Mouse (Mus musculus): ENCODE measurements around the gene Lnpep.
"Not testable (repeated sequence)": the region's sequence is repeated elsewhere in the genome, so short reads cannot be mapped to it uniquely, and the experiment has no call there.

Gene Lnpep

DNA sequence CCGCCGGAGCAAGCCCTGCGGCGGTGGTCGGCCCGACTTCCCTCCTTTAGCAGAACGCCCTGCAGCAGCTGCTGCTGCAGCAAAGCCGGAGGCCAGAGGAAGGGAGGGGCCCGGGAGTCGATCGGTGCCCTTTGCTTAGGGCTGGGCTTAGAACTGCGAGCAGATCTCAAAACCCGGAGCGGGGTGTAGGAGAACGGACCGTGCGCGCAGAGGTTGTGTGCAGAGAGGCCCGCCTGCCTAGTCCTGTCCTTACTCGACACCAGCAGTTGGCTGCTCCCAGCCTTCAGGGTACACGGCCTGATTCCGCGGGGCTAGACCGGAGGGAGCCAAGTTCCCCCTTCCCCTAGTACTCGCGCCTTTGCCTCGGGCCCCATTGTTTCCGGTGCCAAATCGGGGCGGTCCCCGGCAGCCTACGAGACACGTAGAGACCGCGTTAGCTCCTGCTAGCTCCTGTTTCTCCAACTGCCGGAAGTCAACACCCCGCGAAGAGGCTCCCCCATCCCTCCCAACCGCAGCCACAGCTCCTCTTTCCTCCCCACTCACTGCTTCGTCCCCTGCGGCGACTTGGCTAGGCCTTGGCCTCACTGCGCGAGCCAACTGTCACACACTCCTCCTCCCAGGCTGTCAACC, at the start of gene Lnpep:
TSS of gene Lnpep (minus strand) at position 94 of the 630 bp plus-strand sequence.
- peak; percentile 99 for DNase-seq

DNA sequence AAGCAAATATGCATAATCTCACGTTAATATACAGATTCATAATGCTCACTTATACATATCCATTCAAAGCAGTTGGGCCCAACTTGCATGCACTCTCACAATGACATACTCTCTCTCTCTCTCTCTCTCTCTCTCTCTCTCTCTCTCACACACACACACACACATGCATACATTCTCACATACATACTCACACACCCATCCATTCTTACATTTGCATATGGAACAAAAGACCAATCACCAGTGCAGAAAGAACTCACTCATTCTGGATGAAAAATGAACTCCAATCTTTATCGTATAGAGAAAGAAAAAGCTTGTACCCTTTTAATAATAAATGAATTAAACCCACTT, 31.0 kb upstream of the Lnpep start:
- DNase-seq = no peak

GRCm38 (mm10) chr17:17654997-17655828, 30.4 kb upstream of the Lnpep start:
- DNase-seq = no peak

- no peak for DNase-seq
These were observed 27.7 kb upstream of the Lnpep start for GRCm38 (mm10) chr17:17652570-17652969.

GRCm38 (mm10) chr17:17645738-17646137, 20.9 kb upstream of the Lnpep start:
- peak; percentile 77 to 83 for DNase-seq

DNA sequence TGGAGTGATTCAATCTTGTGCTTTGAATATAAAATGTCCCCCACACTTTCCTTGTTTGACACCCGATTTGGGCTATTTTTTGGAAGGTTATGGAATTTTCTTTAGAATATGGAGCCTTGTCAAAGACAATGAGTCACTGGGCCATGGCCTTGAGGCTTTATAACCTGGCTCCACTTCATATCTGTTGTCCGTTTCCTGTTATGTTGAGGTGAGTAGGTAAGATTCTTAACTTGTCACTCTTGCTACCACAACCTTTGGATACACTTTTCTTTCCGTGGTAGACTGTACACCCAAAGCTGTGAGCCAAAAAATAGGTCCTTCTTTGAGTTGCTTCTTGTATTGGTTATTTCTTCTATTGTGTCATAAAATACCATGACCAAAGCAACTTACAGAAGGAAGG, 12.5 kb upstream of the Lnpep start:
- no peak for DNase-seq

DNA sequence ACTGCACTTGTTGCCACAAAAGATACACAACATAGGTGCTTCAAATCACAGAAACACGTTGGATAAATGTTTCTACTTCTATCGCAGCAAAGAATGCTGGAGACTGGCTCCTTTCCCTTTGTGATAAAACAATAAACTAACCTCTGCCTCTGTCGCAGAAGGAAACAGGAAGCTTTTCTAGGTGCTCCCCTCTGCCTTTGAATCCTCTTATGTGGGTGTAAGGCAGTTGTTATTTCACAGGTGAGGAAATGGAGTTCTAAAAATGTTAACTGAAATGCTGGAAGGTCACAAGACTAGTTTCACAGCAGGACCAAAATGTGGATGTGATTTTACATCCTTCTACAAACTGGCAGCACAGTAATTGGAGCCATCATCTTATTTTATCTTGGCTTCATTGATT, 11.3 kb upstream of the Lnpep start:
- no peak for DNase-seq

- DNase-seq = no peak
These were observed 9.2 kb upstream of the Lnpep start for GRCm38 (mm10) chr17:17634033-17634432.

DNA sequence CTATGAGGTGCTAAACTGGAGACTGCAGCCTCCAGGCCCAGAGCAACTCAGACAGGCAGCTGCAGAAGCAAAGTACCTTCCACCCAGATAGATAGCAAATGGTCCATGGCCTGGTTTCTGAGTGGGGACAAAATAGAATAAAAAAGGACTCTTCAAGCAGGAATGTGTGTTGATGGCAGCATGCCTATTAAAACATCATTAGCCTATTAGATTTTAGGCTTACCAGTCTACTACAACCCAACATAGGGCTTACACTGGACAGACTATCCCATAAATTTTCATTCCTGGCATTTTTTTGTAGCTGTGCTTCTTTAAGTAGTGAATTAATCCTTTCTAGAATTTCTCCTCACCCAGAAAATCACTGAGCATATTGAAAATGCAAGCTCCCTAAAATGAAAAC, 7.1 kb upstream of the Lnpep start:
- no peak for DNase-seq

GRCm38 (mm10) chr17:17628237-17628879, 3.5 kb upstream of the Lnpep start:
- DNase-seq = not testable (repeated sequence)

GRCm38 (mm10) chr17:17627558-17627957, 2.7 kb upstream of the Lnpep start:
- DNase-seq = no peak

DNA sequence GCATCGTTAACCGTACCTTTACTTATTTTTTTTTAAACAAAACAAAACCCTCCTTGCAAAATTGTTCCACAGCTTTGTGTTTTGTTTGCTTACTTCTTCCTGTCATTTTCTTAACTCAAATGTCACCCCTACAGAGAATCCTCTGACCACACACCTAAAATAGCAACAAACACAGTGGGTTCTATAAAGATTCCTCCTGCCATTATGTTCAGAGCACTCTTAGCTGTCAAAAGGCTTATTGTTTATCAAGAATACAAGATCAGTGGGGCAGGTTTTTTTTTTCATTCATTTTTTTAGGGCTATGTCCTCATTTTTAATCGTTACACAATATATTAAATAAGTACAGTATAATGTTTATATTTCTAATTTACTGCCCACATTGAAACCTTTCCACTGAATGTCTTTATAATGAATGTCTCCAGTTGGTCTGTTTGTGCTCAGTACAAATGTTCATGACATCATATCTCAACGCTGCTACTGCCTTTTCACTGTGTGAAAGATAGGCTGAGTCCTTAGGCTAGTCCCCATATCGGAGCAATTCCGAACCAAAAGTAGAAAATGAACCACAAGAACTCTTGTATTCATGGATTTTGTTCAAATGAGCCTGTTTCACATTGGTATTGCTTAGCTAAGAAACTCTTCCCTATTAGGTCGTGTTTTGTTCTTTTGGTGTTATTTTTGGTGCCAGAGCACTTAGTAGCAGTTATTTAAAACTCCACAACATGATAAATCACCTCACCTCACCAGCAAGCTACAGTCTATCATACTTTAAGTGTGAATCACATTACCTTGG, 1.2 kb upstream of the Lnpep start:
- peak in 1 of 2 experiments; percentile 46 for DNase-seq

DNA sequence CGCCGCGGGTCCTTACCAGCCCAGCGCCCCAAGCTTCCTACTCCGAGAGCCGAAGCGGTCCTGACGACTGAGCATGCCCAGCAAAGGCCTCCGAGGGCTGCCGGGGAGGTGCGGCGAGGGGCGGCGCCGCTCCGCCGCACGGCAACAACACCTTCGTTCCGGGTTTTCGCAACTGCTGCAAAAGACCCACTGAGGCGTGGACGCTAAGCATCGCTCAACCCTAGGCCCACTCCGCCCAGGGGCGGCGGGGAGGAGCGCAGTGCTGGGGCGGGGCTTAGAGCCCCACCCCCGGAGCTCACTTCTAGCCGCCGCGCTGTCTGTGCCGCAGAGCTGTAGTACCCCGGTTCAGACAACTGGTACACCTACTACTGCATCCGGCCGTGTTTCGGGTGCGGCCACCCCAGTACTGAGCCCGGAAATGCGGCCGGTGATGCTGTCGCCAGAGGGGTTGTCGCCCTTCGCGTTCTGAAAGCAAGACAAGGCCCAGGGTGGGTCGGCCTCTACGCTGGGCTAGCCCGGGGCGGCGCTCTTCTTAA, 361 bp downstream of the Lnpep start:
- DNase-seq = peak; percentile 93 to 94

GRCm38 (mm10) chr17:17623890-17624420, 895 bp downstream of the Lnpep start:
- peak in 1 of 2 experiments; percentile 71 for DNase-seq

DNA sequence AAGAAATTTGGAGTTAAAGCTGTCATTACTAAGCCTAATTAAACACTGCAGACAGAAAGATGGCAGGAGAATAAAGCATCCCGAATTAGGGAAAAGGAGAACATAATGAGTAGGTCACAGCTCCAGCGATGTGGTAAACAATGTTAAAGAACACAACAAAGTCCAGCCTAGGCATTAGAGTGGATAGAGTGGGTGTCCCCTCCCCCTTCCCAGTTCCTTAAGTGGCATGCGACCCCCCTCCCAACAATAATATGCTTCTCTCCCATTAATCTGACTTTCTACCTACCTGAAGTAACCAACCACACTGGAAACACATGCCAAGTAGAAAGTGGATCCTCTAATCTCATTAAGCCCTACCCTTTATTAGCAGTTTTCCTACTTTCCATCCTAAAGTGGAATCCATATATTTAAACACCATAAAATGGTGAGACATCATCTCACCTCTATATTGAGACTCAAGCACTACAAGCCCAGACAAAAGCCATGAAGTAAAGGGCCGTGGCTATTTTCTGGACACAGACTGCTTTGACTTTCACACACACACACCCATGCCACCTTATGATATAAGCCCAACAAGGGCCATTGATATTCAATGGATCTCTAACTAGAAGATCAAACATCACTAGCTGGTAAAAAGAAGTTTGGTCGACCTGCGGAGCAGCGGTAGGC, 1.5 kb downstream of the Lnpep start:
- DNase-seq = no peak

DNA sequence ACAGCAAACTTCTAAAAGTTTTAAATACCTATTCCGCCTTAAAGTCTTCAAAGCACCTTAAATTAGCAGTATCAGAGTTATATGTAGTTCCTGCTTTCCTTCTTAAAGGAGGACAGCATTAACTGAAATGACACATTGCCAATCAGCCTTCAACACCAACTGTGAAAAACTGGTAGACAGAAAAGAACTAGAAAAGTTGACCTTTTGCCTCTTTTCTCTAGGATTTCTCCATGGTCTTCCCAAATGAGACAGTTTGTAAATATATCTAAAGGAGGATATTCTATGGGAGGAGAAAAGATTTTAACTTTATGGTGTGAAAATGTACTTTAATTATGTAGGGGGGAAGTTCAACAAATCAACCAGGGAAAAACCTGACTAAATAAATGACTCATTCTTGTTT, 2.3 kb downstream of the Lnpep start:
- DNase-seq = no peak

- DNase-seq = no peak
These were observed 3.3 kb downstream of the Lnpep start for GRCm38 (mm10) chr17:17621586-17621985.

DNA sequence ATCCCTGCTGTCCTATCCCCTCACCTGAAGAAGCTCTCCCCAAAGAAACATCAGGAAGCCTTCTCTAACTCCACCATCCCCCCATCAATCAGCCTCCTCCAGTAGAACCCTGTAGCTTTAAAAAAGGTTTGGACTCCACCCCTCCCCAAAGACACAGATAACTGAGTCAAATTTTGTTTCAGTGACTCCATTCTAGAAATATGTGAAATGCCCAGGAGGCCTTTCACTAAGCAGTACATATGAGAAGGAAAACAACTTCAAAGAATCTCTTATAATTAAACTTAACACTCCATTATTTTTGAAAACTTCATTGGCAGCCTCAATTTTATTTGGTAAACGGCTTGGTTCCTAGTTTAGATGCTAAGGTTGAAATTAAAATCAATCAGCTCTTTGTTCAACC, 6.4 kb downstream of the Lnpep start:
- no peak for DNase-seq

- DNase-seq = no peak
These were observed 7.2 kb downstream of the Lnpep start for GRCm38 (mm10) chr17:17617440-17618204.

GRCm38 (mm10) chr17:17612336-17612735, 12.5 kb downstream of the Lnpep start:
- DNase-seq = no peak

DNA sequence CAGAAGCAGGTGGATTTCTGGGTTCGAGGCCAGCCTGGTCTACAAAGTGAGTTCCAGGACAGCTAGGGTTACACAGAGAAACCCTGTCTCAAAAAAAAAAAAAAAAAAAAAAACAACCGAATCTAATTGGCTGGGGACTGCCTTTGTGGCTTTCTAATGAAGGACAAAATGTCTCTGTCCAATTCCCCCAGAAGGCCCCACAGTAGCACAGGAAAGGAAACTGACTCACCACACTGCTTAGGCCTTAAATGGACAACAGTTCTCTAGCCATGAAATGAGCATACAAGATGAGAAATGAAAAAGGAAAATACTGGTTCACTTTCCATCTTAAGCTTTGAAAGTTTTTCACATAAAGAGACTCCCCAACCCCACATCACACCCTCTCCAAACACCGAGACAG, 15.3 kb downstream of the Lnpep start:
- DNase-seq = no peak

Data from cerebellum, postnatal 14 days (tissue).